Mouse (Mus musculus) neural tube, embryonic 15.5 days (tissue): ENCODE measurements around the gene Nfib. TPM values are rescaled to one million over a fixed set of nuclear protein-coding genes. Genes with fewer than 3 reads are reported as not detected.

Experiments
- ATAC-seq: fragments of 200-750 bp; cut with Nextera tagmentation; 2 replicates; pipeline ENCODE4 v1.8.0; 2017; ENCODE audit warnings: mild to moderate bottlenecking, moderate TSS enrichment, moderate library complexity; ENCODE audit not compliant: low FRiP score
- H3K27ac ChIP-seq: fragments of 300-500 bp; sonication (generic); replicated peaks from 2 replicates; pipeline ENCODE4 v1.5.1; 2015; ENCODE audit warnings: mild to moderate bottlenecking, inconsistent platforms
- H3K27me3 ChIP-seq: fragments of 300-500 bp; sonication (generic); replicated peaks from 2 replicates; pipeline ENCODE4 v1.6.1; 2015; ENCODE audit warnings: inconsistent platforms
- H3K36me3 ChIP-seq: fragments of 300-500 bp; sonication (generic); 2 replicates; pipeline ENCODE4 v1.6.1; 2015; ENCODE audit warnings: inconsistent platforms
- H3K4me1 ChIP-seq: fragments of 300-500 bp; sonication (generic); 2 replicates; pipeline ENCODE4 v1.6.1; 2015; ENCODE audit warnings: inconsistent platforms
- H3K4me2 ChIP-seq: fragments of 300-500 bp; sonication (generic); 2 replicates; pipeline ENCODE4 v1.6.1; 2015; ENCODE audit warnings: inconsistent platforms, mild to moderate bottlenecking, moderate library complexity
- H3K4me3 ChIP-seq: fragments of 300-500 bp; sonication (generic); replicated peaks from 2 replicates; pipeline ENCODE4 v1.5.1; 2015; ENCODE audit warnings: mild to moderate bottlenecking, inconsistent platforms
- H3K9ac ChIP-seq: fragments of 300-500 bp; sonication (generic); replicated peaks from 2 replicates; pipeline ENCODE4 v1.6.1; 2015; ENCODE audit warnings: mild to moderate bottlenecking, inconsistent platforms
- H3K9me3 ChIP-seq: fragments of 300-500 bp; sonication (generic); replicated peaks from 2 replicates; pipeline ENCODE4 v1.6.1; 2016; ENCODE audit warnings: inconsistent platforms
- WGBS: fragments of 180-500 bp; shearing (Covaris S2); methylation state at CpG from one replicate; pipeline ENCODE4 v1.1.7; 2015; ENCODE audit warnings: mixed read lengths; 5-methylcytosine and 5-hydroxymethylcytosine counted together
- polyA plus RNA-seq: library from polyadenylated mRNA; unstranded; fragments of >200 nt; fragmentation: Nextera tagmentation; extraction: Ambion mirVana; gene quantifications from 2 replicates; pipeline ENCODE4 v1.2.1, GENCODE M21; 2015

Nfib gene
- polyA plus RNA-seq, 1 experiment from 2014 or later: 58.4 TPM

- H3K27ac ChIP-seq: no peak overlapping the region
- H3K9me3 ChIP-seq: no peaks in the 10 kb centered on the region
- H3K36me3 ChIP-seq: no peaks in the 10 kb centered on the region
- H3K9ac ChIP-seq: no peak overlapping the region
- peaks cover 21% of the 10 kb centered on the region for H3K4me1 ChIP-seq
- no peak overlapping the region for H3K4me3 ChIP-seq
- no peaks in the 10 kb centered on the region for H3K27me3 ChIP-seq
- no peak for ATAC-seq
- 79% methylated on average over 4 of the region's 4 CpGs for WGBS
- no peak overlapping the region for H3K4me2 ChIP-seq
Observed at GRCm38 (mm10) chr4:82386222-82386993, 319.1 kb downstream of the Nfib start.

- H3K4me3 ChIP-seq: no peak overlapping the region
- H3K9ac ChIP-seq: no peak overlapping the region
Observed at GRCm38 (mm10) chr4:82385638-82386037, 319.9 kb downstream of the Nfib start.

GRCm38 (mm10) chr4:82383991-82384731 lies 321.4 kb downstream of the Nfib start:
- H3K4me2 ChIP-seq: 0 out of 2 replicates have a peak overlapping the region, but pooled peaks have one; percentile 9
- H3K27me3 ChIP-seq: no peaks in the 10 kb centered on the region
- WGBS: 48% methylated on average over 11 of the region's 11 CpGs
- H3K9ac ChIP-seq: no peak overlapping the region
- H3K36me3 ChIP-seq: no peaks in the 10 kb centered on the region
- H3K4me3 ChIP-seq: no peak overlapping the region
- ATAC-seq: peak; percentile 78
- peaks cover 21% of the 10 kb centered on the region for H3K4me1 ChIP-seq
- H3K27ac ChIP-seq: peak overlapping the region; percentile 76
- H3K9me3 ChIP-seq: no peaks in the 10 kb centered on the region

More at GRCm38 (mm10) chr4:82385638-82386037, 319.9 kb downstream of the Nfib start:
- WGBS: 85% methylated on average over 4 of the region's 4 CpGs
- Histone ChIP-seq H3K27me3 (no peaks in the 10 kb centered on the region), H3K9me3 (no peaks in the 10 kb centered on the region), H3K4me2 (no peak overlapping the region), H3K4me1 (peaks cover 21% of the 10 kb centered on the region), H3K27ac (no peak overlapping the region), H3K36me3 (no peaks in the 10 kb centered on the region)
- no peak for ATAC-seq

GRCm38 (mm10) chr4:82383346-82383745 lies 322.2 kb downstream of the Nfib start:
- H3K9me3 ChIP-seq: no peaks in the 10 kb centered on the region
- WGBS: 51% methylated on average over 8 of the region's 8 CpGs
- H3K36me3 ChIP-seq: no peaks in the 10 kb centered on the region
- H3K9ac ChIP-seq: no peak overlapping the region
- H3K4me3 ChIP-seq: no peak overlapping the region
- no peak for ATAC-seq
- H3K4me2 ChIP-seq: no peak overlapping the region
- no peaks in the 10 kb centered on the region for H3K27me3 ChIP-seq
- H3K27ac ChIP-seq: no peak overlapping the region; the same call in 1 of the 2 replicates
- H3K4me1 ChIP-seq: peaks cover 21% of the 10 kb centered on the region

GRCm38 (mm10) chr4:82381786-82382185 lies 323.8 kb downstream of the Nfib start:
- no peak overlapping the region for H3K9ac ChIP-seq
- no peak overlapping the region for H3K27ac ChIP-seq
- ATAC-seq: no peak
- peaks cover 19% of the 10 kb centered on the region for H3K4me1 ChIP-seq
- H3K9me3 ChIP-seq: no peaks in the 10 kb centered on the region
- 48% methylated on average over 1 of the region's 1 CpGs for WGBS
- no peak overlapping the region for H3K4me3 ChIP-seq
- no peaks in the 10 kb centered on the region for H3K27me3 ChIP-seq
- no peak overlapping the region for H3K4me2 ChIP-seq
- H3K36me3 ChIP-seq: no peaks in the 10 kb centered on the region

GRCm38 (mm10) chr4:82380578-82380977 lies 325.0 kb downstream of the Nfib start:
- Histone ChIP-seq H3K27me3 (no peaks in the 10 kb centered on the region), H3K36me3 (no peaks in the 10 kb centered on the region), H3K4me1 (peaks cover 14% of the 10 kb centered on the region), H3K4me2 (no peak overlapping the region), H3K9ac (no peak overlapping the region), H3K27ac (no peak overlapping the region), H3K4me3 (no peak overlapping the region), H3K9me3 (no peaks in the 10 kb centered on the region)
- ATAC-seq: no peak

GRCm38 (mm10) chr4:82378050-82378449 lies 327.5 kb downstream of the Nfib start:
- H3K9ac ChIP-seq: no peak overlapping the region
- H3K27ac ChIP-seq: no peak overlapping the region
- no peak for ATAC-seq
- H3K4me3 ChIP-seq: no peak overlapping the region
- 0 out of 2 replicates have a peak, but pooled peaks cover 3% of the 10 kb centered on the region for H3K4me1 ChIP-seq
- WGBS: 99% methylated on average over 3 of the region's 3 CpGs
- H3K9me3 ChIP-seq: no peaks in the 10 kb centered on the region
- no peak overlapping the region for H3K4me2 ChIP-seq
- no peaks in the 10 kb centered on the region for H3K27me3 ChIP-seq
- no peaks in the 10 kb centered on the region for H3K36me3 ChIP-seq

- Histone ChIP-seq H3K36me3 (no peaks in the 10 kb centered on the region), H3K27me3 (no peaks in the 10 kb centered on the region), H3K9me3 (no peaks in the 10 kb centered on the region), H3K9ac (no peak overlapping the region), H3K4me1 (0 out of 2 replicates have a peak, but pooled peaks cover 3% of the 10 kb centered on the region), H3K27ac (no peak overlapping the region), H3K4me3 (no peak overlapping the region), H3K4me2 (no peak overlapping the region)
- no peak for ATAC-seq
- 92% methylated on average over 3 of the region's 3 CpGs for WGBS
Observed at GRCm38 (mm10) chr4:82377621-82378020, 327.9 kb downstream of the Nfib start.

- H3K4me2 ChIP-seq: no peak overlapping the region
- H3K9me3 ChIP-seq: no peaks in the 10 kb centered on the region
- H3K4me3 ChIP-seq: no peak overlapping the region
- H3K4me1 ChIP-seq: 0 out of 2 replicates have a peak, but pooled peaks cover 3% of the 10 kb centered on the region
- no peaks in the 10 kb centered on the region for H3K36me3 ChIP-seq
- WGBS: 71% methylated on average over 5 of the region's 5 CpGs
- H3K27ac ChIP-seq: no peak overlapping the region
- no peaks in the 10 kb centered on the region for H3K27me3 ChIP-seq
- no peak overlapping the region for H3K9ac ChIP-seq
- no peak for ATAC-seq
Observed at GRCm38 (mm10) chr4:82374560-82374959, 331.0 kb downstream of the Nfib start.

- no peak overlapping the region for H3K27ac ChIP-seq
- no peak for ATAC-seq
- H3K27me3 ChIP-seq: no peaks in the 10 kb centered on the region
- H3K36me3 ChIP-seq: no peaks in the 10 kb centered on the region
- no peak overlapping the region for H3K9ac ChIP-seq
- H3K4me3 ChIP-seq: no peak overlapping the region
- H3K9me3 ChIP-seq: no peaks in the 10 kb centered on the region
- H3K4me1 ChIP-seq: 0 out of 2 replicates have a peak, but pooled peaks cover 3% of the 10 kb centered on the region
- WGBS: 93% methylated on average over 4 of the region's 4 CpGs
- no peak overlapping the region for H3K4me2 ChIP-seq
Observed at GRCm38 (mm10) chr4:82372217-82372616, 333.3 kb downstream of the Nfib start.

GRCm38 (mm10) chr4:82371471-82371870 lies 334.1 kb downstream of the Nfib start:
- Histone ChIP-seq H3K4me3 (no peak overlapping the region), H3K27me3 (no peaks in the 10 kb centered on the region), H3K9me3 (no peaks in the 10 kb centered on the region), H3K4me1 (0 out of 2 replicates have a peak, but pooled peaks cover 3% of the 10 kb centered on the region), H3K9ac (no peak overlapping the region), H3K4me2 (no peak overlapping the region), H3K36me3 (no peaks in the 10 kb centered on the region), H3K27ac (no peak overlapping the region)
- 95% methylated on average over 4 of the region's 4 CpGs for WGBS
- no peak for ATAC-seq
